Mouse (Mus musculus): ENCODE measurements around the gene Hsdl2. TPM values are rescaled to one million over a fixed set of nuclear protein-coding genes. Genes with fewer than 3 reads are reported as not detected.
A peak's percentile ranks its signal among the peaks of the same experiment; 100 is the strongest.

The Hsdl2 gene
- total and polyA plus RNA-seq, 2 experiments = 25.8 to 68.9 TPM

DNA sequence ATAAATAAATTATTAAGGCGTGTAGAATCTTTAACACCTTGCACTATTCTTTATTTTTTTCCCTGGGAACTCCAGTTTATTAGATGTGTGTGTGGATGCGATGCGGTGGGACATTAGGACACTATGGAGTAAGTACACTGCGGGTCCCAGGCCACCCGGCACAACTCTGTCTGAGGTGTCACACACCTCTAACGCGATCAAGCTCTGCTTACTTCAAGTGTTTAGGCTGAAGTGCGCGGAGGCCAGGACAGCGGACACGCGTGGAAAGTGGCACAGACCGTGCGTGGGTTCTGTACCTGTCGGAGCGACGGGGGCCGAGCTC, 44.3 kb downstream of the Hsdl2 start:
- H3K27me3 ChIP-seq (ENCODE audit: control insufficient read depth, insufficient read depth, low read length) = no peaks in the 10 kb centered on the region
- peaks cover 4% of the 10 kb centered on the region; the same call in 1 of the 2 replicates for H3K4me1 ChIP-seq (ENCODE audit: control insufficient read depth, insufficient read depth, low read length)
- WGBS = 2% methylated on average over 18 of the region's 18 CpGs
- peak overlapping the region; percentile 98 for H3K4me3 ChIP-seq (ENCODE audit: insufficient read depth, low read depth, low read length)
- no peak for TF ChIP-seq POLR2A (IDR thresholded peaks at IDR 0.05; ENCODE audit: extremely low read depth, insufficient read depth, low read length)
- peak; percentile 34 for DNase-seq (ENCODE audit: extremely low read depth, low read depth, low spot score)
- peak overlapping the region; percentile 91 for H3K9ac ChIP-seq (ENCODE audit: low read depth, low read length)
- no peaks in the 10 kb centered on the region; the same call in 1 of the 2 replicates for H3K36me3 ChIP-seq (ENCODE audit: control insufficient read depth, insufficient read depth, low read length)
- H3K27ac ChIP-seq (replicated peaks; ENCODE audit: insufficient read depth, low read depth, low read length) = peak overlapping the region; percentile 67
- peaks cover 6% of the 10 kb centered on the region; the same call in 1 of the 2 replicates for H3K79me2 ChIP-seq (ENCODE audit: control insufficient read depth, insufficient read depth, low read length)

DNA sequence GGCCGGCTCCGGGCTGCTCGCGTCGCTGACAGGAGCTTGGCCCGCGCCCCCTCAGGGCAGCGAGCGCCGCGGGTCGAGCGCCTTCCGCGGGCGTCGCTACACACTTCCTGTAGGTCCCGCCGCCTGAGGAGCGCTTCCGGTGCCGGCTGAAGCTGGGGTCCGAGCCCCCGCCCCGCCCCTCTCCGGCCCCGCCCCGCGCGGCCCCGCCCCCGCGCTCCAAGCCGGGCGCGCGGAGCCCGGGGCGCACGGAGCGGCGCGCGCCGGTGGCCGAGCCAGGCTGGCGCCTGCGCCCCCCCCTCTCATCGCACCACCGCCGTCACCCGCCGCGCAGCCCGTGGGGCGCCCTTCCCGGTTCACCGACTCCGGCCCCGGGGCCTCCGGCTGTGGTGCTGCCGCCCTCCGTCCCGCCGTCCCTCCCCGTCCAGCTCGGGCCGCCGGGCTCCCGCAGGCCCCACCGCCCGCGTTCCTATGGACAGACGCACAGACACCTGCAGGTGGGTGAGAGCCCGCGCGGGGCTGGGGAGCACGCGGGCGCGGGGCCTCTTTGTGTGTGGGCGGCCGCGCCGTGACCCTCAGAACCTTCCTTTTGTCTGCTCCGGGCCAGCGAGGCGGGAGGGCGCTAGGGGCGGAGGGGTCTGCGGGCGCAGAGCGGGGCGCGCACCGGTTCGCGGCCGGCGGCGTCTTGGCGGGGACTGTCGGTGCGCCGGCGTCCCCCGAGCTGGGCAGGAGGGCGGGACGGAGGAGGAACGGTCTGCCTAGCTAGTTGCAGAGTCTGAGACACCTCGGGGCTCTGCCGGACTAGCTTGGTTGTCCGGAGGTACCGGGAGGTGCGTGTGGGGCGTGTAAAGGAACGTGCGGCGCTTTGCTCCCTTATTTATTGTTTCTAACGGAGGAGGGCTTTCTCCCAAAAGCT, 44.9 kb downstream of the Hsdl2 start, which contains the start of gene E130308A19Rik:
TSS of gene E130308A19Rik (plus strand) at position 214 of the 913 bp plus-strand sequence.
- 0 out of 2 replicates have a peak, but pooled peaks have one; percentile 54 for TF ChIP-seq POLR2A (IDR thresholded peaks at IDR 0.05; ENCODE audit: extremely low read depth, insufficient read depth, low read length)
- 0 out of 2 replicates have a peak, but pooled peaks have one; percentile 1 for TF ChIP-seq CTCF (IDR thresholded peaks at IDR 0.05; ENCODE audit: low read depth, low read length)
- Histone ChIP-seq H3K27ac (replicated peaks; ENCODE audit: insufficient read depth, low read depth, low read length) (peak within 1 kb of the TSS; percentile 67), H3K79me2 (ENCODE audit: control insufficient read depth, insufficient read depth, low read length) (peaks cover 10% of the 10 kb centered on the region; the same call in 1 of the 2 replicates), H3K27me3 (ENCODE audit: control insufficient read depth, insufficient read depth, low read length) (no peaks in the 10 kb centered on the region), H3K4me3 (ENCODE audit: insufficient read depth, low read depth, low read length) (peak within 1 kb of the TSS; percentile 98), H3K36me3 (ENCODE audit: control insufficient read depth, insufficient read depth, low read length) (no peaks in the 10 kb centered on the region; the same call in 1 of the 2 replicates), H3K4me1 (ENCODE audit: control insufficient read depth, insufficient read depth, low read length) (peaks cover 4% of the 10 kb centered on the region; the same call in 1 of the 2 replicates), H3K9ac (ENCODE audit: low read depth, low read length) (peak within 1 kb of the TSS; percentile 95)
- WGBS = under 1% methylated on average over 117 of the region's 120 CpGs
- peak; percentile 48 for DNase-seq (ENCODE audit: extremely low read depth, low read depth, low spot score)

DNA sequence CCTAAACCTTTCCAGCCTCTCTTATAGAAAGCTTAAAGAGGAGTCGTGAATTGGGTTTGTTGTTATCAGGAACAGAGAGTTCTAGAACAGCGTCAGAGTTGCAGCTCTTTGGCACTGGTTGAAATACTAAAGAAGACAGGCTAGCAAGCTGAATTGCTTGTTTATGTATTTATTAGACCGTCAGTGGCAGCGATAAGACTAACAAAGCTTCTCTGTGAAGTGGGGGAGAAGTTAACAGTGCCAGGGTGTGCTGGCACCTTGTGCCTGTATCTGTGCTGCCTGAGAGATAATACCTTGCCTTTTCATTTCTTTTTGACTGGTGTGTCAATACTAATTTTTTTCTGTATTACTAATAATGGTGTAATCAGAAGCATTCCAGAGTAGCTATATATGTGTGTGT, 46.9 kb downstream of the Hsdl2 start:
- H3K4me3 ChIP-seq (ENCODE audit: insufficient read depth, low read depth, low read length) = no peak overlapping the region
- peaks cover 14% of the 10 kb centered on the region; the same call in 1 of the 2 replicates for H3K79me2 ChIP-seq (ENCODE audit: control insufficient read depth, insufficient read depth, low read length)
- H3K27me3 ChIP-seq (ENCODE audit: control insufficient read depth, insufficient read depth, low read length) = no peaks in the 10 kb centered on the region
- H3K36me3 ChIP-seq (ENCODE audit: control insufficient read depth, insufficient read depth, low read length) = no peaks in the 10 kb centered on the region
- no peak for TF ChIP-seq POLR2A (IDR thresholded peaks at IDR 0.05; ENCODE audit: extremely low read depth, insufficient read depth, low read length)
- H3K4me1 ChIP-seq (ENCODE audit: control insufficient read depth, insufficient read depth, low read length) = peaks cover 4% of the 10 kb centered on the region; the same call in 1 of the 2 replicates
- 63% methylated on average over 4 of the region's 4 CpGs for WGBS
- H3K9ac ChIP-seq (ENCODE audit: low read depth, low read length) = no peak overlapping the region
- no peak overlapping the region for H3K27ac ChIP-seq (replicated peaks; ENCODE audit: insufficient read depth, low read depth, low read length)
- DNase-seq (ENCODE audit: extremely low read depth, low read depth, low spot score) = no peak

DNA sequence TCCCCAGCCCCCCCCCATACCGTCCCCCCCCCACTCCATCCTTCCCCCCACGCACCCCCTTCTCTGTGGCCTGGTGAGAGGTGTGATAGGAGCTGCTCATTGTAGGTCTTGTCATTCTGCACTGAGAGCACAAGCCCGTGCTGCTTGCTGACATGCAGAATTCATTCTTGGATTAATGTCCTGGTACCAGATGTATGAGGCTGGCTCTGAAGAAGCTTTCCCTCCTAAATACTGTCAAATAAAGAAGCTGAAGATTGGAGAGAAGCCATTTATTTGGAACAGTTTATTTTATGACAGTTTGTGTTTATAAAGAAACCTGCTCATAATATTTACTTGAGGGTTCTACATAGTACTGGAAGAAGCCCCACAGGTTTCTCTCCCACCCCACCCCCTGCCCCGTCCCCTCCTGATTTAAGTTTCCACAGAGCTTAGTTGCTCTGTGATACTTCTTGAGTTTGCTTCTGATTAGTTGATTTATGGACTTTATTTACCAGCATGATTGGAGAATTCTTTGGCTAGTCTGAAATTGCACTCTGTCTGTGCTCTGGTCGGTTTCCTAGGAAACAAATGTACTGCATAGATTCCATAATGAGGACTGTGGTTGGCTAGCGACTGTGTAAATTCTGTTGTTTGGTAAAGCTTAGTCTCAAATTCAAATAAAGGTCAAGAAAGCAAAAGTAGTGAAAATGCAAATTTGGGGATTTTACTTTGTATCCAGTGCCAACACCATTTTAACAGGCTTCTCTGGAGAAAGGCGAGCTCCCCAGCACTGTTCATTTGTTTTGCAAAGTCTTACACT, 47.9 kb downstream of the Hsdl2 start:
- Histone ChIP-seq H3K27me3 (ENCODE audit: control insufficient read depth, insufficient read depth, low read length) (no peaks in the 10 kb centered on the region), H3K79me2 (ENCODE audit: control insufficient read depth, insufficient read depth, low read length) (peaks cover 14% of the 10 kb centered on the region; the same call in 1 of the 2 replicates), H3K4me3 (ENCODE audit: insufficient read depth, low read depth, low read length) (no peak overlapping the region), H3K27ac (replicated peaks; ENCODE audit: insufficient read depth, low read depth, low read length) (no peak overlapping the region), H3K9ac (ENCODE audit: low read depth, low read length) (no peak overlapping the region), H3K4me1 (ENCODE audit: control insufficient read depth, insufficient read depth, low read length) (peaks cover 4% of the 10 kb centered on the region; the same call in 1 of the 2 replicates), H3K36me3 (ENCODE audit: control insufficient read depth, insufficient read depth, low read length) (no peaks in the 10 kb centered on the region)
- no peak for DNase-seq (ENCODE audit: extremely low read depth, low read depth, low spot score)
- WGBS = 66% methylated on average over 7 of the region's 7 CpGs
- no peak for TF ChIP-seq CTCF (IDR thresholded peaks at IDR 0.05; ENCODE audit: low read depth, low read length)
- no peak for TF ChIP-seq POLR2A (IDR thresholded peaks at IDR 0.05; ENCODE audit: extremely low read depth, insufficient read depth, low read length)

DNA sequence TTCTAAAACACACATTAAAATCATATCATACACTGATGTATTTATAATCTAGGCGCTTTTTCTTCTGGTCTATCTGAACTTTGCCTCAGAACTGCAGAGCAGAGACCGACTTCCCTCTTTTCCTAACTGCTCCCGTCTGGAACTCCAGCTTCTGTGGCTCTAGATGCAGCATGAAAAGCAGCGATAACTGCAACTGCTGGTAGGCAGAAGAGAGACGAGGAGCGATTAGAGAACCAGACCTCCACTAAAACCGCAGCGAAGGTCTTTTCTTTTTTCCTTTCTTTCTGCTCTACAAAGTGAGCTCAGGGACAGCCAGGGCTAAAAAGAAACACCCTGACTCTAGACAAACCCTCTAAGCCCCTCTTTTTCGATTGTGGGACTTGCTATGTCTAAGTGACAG, 48.8 kb downstream of the Hsdl2 start:
- Histone ChIP-seq H3K36me3 (ENCODE audit: control insufficient read depth, insufficient read depth, low read length) (no peaks in the 10 kb centered on the region), H3K4me1 (ENCODE audit: control insufficient read depth, insufficient read depth, low read length) (peaks cover 2% of the 10 kb centered on the region; the same call in 1 of the 2 replicates), H3K27me3 (ENCODE audit: control insufficient read depth, insufficient read depth, low read length) (no peaks in the 10 kb centered on the region), H3K79me2 (ENCODE audit: control insufficient read depth, insufficient read depth, low read length) (peaks cover 14% of the 10 kb centered on the region; the same call in 1 of the 2 replicates), H3K27ac (replicated peaks; ENCODE audit: insufficient read depth, low read depth, low read length) (no peak overlapping the region), H3K4me3 (ENCODE audit: insufficient read depth, low read depth, low read length) (no peak overlapping the region), H3K9ac (ENCODE audit: low read depth, low read length) (no peak overlapping the region)
- WGBS = 73% methylated on average over 9 of the region's 9 CpGs
- no peak for DNase-seq (ENCODE audit: extremely low read depth, low read depth, low spot score)
- TF ChIP-seq CTCF (IDR thresholded peaks at IDR 0.05; ENCODE audit: low read depth, low read length) (no peak), POLR2A (IDR thresholded peaks at IDR 0.05; ENCODE audit: extremely low read depth, insufficient read depth, low read length) (no peak)

Data from liver, adult 2 months (tissue).